Mouse (Mus musculus) intestine, embryonic 16.5 days (tissue): Measurements from ENCODE around the gene Abcb11. TPM values are rescaled to one million over a fixed set of nuclear protein-coding genes. Genes with fewer than 3 reads are reported as not detected.

Experiments
- ATAC-seq: fragments of 200-750 bp; cut with Nextera tagmentation; 2 replicates; pipeline ENCODE4 v1.8.0; 2017; ENCODE audit warnings: moderate TSS enrichment, moderate library complexity
- H3K27ac ChIP-seq: fragments of 300-500 bp; sonication (generic); 2 replicates; pipeline ENCODE4 v1.5.1; 2014; ENCODE audit warnings: mild to moderate bottlenecking, low read length
- H3K27me3 ChIP-seq: fragments of 300-500 bp; sonication (generic); replicated peaks from 2 replicates; pipeline ENCODE4 v1.6.1; 2014; ENCODE audit warnings: low read length, control low read depth, mixed read lengths; ENCODE audit not compliant: control insufficient read depth, insufficient read depth
- H3K36me3 ChIP-seq: fragments of 300-500 bp; sonication (generic); 2 replicates; pipeline ENCODE4 v1.6.1; 2014; ENCODE audit warnings: low read length, control low read depth; ENCODE audit not compliant: control insufficient read depth, insufficient read depth
- H3K4me1 ChIP-seq: fragments of 300-500 bp; sonication (generic); 2 replicates; pipeline ENCODE4 v1.6.1; 2014; ENCODE audit warnings: low read length, control low read depth, mixed read lengths; ENCODE audit not compliant: control insufficient read depth, insufficient read depth
- H3K4me2 ChIP-seq: fragments of 300-500 bp; sonication (generic); 2 replicates; pipeline ENCODE4 v1.6.1; 2014; ENCODE audit warnings: low read depth, low read length, control low read depth
- H3K4me3 ChIP-seq: fragments of 300-500 bp; sonication (generic); 2 replicates; pipeline ENCODE4 v1.5.1; 2014; ENCODE audit warnings: mild to moderate bottlenecking, low read length
- H3K9ac ChIP-seq: fragments of 300-500 bp; sonication (generic); 2 replicates; pipeline ENCODE4 v1.6.1; 2014; ENCODE audit warnings: low read depth, low read length
- H3K9me3 ChIP-seq: fragments of 300-500 bp; sonication (generic); 2 replicates; pipeline ENCODE4 v1.6.1; 2016; ENCODE audit warnings: low read length, control low read depth; ENCODE audit not compliant: control insufficient read depth
- WGBS: fragments of 180-500 bp; shearing (Covaris S2); extraction: QIAGEN DNeasy Blood & Tissue Kit; methylation state at CpG from one replicate; pipeline ENCODE4 v1.1.7; 2014; 5-methylcytosine and 5-hydroxymethylcytosine counted together
- polyA plus RNA-seq: library from polyadenylated mRNA; unstranded; fragments of >200 nt; fragmentation: Nextera tagmentation; extraction: Ambion mirVana; gene quantifications from 2 replicates; pipeline ENCODE4 v1.2.1, GENCODE M21; 2015

Gene Abcb11
- polyA plus RNA-seq, 1 experiment from 2014 or later, result 4.0 TPM

DNA sequence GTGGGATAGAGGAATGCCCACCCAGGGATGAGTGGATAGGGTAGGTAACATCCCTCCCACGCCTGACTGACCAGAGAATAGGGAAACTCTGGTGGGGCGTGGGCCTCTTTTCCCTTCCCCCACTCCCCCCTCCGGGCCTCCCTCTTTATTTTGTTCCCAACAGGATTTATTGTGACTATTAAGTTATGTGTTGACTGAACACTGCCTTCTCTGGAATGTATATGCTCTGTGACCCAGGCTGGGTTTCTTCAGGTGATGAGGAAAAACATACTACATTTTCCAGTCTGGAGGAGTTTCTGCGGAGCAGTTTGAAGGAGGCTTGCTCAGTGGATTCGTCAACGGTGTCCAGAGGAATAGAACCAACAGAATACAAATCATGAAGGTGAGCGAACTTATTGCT is 131.6 kb downstream of the Abcb11 start, which contains the start of gene G6pc2:
TSS of gene G6pc2 (plus strand) at position 301 of the 400 bp plus-strand sequence.
- 71% methylated on average over 7 of the region's 7 CpGs for WGBS
- H3K27me3 ChIP-seq, result no peaks in the 10 kb centered on the region
- H3K4me3 ChIP-seq, result no peak within 1 kb of the TSS
- no peak within 1 kb of the TSS for H3K4me2 ChIP-seq
- H3K9me3 ChIP-seq, result no peaks in the 10 kb centered on the region
- H3K27ac ChIP-seq, result no peak within 1 kb of the TSS
- H3K4me1 ChIP-seq, result no peaks in the 10 kb centered on the region
- ATAC-seq, result no peak
- no peak within 1 kb of the TSS for H3K9ac ChIP-seq
- no peaks in the 10 kb centered on the region for H3K36me3 ChIP-seq

DNA sequence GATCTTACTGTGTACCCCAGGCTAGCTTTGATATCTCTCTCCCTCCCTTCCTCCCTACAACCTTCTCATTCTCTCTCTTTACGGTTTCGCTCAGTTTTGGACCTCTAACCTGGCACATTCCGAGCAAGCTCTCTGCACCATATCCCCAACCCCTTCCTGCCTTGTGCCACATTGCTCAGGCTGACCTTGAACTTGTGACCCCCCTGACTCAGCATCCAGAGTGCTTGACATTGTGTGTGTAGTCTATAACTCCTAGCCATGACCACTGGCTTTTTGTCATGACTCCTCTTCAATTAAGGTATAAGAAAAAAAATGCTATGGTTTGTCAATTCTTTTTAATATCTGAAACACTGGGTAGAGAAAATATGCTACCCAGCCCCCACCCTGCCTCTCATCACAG is 132.7 kb downstream of the Abcb11 start:
- 89% methylated on average over 3 of the region's 3 CpGs for WGBS
- Histone ChIP-seq H3K9me3 (no peaks in the 10 kb centered on the region), H3K9ac (no peak overlapping the region), H3K36me3 (no peaks in the 10 kb centered on the region), H3K4me3 (no peak overlapping the region), H3K27me3 (no peaks in the 10 kb centered on the region), H3K4me1 (peaks cover 8% of the 10 kb centered on the region; the same call in 1 of the 2 replicates), H3K4me2 (no peak overlapping the region), H3K27ac (no peak overlapping the region)
- no peak for ATAC-seq

DNA sequence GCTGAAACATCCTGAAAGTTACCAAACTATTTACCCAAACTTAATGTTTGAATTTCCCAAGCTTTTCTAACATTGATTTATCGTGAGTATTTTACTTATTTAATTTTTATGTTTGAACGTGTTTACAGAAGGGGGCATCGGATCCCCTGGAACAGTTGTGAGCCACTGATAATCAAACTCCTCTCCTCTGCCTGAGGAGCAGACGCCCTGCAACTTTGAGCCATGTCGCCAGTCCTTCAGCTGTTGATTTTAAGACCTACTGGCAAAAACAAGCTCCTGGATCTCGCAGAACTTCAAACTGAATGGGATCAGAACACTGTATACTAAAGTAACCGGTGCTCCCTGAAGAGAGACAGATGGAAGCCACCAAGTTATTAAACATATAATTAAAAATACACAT is 135.9 kb downstream of the Abcb11 start:
- Histone ChIP-seq H3K9ac (no peak overlapping the region), H3K4me1 (peaks cover 10% of the 10 kb centered on the region), H3K4me2 (peak overlapping the region; percentile 11; the same call in 1 of the 2 replicates), H3K27me3 (no peaks in the 10 kb centered on the region), H3K36me3 (0 out of 2 replicates have a peak, but pooled peaks cover 5% of the 10 kb centered on the region), H3K9me3 (no peaks in the 10 kb centered on the region), H3K27ac (no peak overlapping the region), H3K4me3 (no peak overlapping the region)
- peak; percentile 45 for ATAC-seq
- WGBS, result 18% methylated on average over 7 of the region's 7 CpGs

DNA sequence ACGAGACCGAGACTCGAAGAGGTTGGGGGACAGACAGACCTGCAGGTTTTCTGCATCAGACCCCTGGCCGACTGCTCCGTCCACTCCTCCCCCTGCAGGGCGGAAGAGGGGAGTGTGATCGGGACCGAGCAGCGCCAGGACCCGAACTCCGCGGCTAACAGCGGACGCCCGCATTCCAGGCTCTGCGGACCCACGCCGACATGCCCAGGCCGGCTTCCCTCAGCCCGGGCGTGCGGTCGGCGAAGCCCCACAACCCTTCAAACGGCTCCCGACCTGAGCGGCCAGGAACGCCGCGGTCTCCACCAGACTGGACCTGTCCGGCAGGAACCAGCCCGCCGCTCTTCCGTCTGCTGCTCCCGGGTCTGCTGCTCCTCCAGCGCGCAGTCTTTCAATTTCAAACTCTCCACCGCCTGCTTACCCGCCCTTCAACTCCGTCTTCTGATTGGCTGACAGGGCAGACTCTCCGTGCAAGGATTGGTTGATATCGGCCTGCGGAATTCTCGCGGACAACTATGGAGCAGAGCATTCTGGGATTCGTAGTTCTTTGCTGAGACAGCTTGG is 136.5 kb downstream of the Abcb11 start, which contains the start of gene Spc25:
TSS of gene Spc25 (minus strand) at position 404 of the 561 bp plus-strand sequence.
- peak within 1 kb of the TSS; percentile 84 for H3K27ac ChIP-seq
- peak within 1 kb of the TSS; percentile 98 for H3K4me3 ChIP-seq
- H3K9ac ChIP-seq, result peak within 1 kb of the TSS; percentile 88
- under 1% methylated on average over 44 of the region's 46 CpGs for WGBS
- H3K9me3 ChIP-seq, result no peaks in the 10 kb centered on the region
- H3K4me1 ChIP-seq, result peaks cover 10% of the 10 kb centered on the region
- 0 out of 2 replicates have a peak, but pooled peaks cover 8% of the 10 kb centered on the region for H3K36me3 ChIP-seq
- ATAC-seq, result peak; percentile 99
- no peaks in the 10 kb centered on the region for H3K27me3 ChIP-seq
- H3K4me2 ChIP-seq, result peak within 1 kb of the TSS; percentile 66

DNA sequence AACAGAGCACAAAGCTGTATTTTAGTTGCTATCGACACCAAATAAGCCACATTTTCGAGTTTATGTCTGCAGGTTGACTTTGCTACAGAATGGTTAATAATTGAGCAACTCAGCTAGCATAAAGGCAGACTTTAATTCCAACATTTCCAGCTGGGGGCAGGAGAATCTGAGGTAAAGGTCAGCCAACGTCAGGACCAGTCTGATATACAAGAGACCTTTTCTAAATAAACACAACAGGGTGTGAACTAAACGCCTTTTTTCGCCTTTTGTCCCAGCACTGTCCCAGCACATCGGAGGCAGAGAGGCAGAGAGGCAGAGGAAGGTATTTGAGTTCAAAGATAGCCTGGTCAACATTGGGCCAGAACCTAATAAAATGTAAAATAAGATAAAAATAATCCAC is 137.2 kb downstream of the Abcb11 start:
- Histone ChIP-seq H3K4me3 (peak overlapping the region; percentile 98), H3K9ac (peak overlapping the region; percentile 88), H3K27me3 (no peaks in the 10 kb centered on the region), H3K27ac (peak overlapping the region; percentile 84; the same call in 1 of the 2 replicates), H3K4me1 (peaks cover 10% of the 10 kb centered on the region), H3K36me3 (0 out of 2 replicates have a peak, but pooled peaks cover 10% of the 10 kb centered on the region), H3K4me2 (peak overlapping the region; percentile 66), H3K9me3 (no peaks in the 10 kb centered on the region)
- 11% methylated on average over 6 of the region's 6 CpGs for WGBS
- no peak for ATAC-seq

DNA sequence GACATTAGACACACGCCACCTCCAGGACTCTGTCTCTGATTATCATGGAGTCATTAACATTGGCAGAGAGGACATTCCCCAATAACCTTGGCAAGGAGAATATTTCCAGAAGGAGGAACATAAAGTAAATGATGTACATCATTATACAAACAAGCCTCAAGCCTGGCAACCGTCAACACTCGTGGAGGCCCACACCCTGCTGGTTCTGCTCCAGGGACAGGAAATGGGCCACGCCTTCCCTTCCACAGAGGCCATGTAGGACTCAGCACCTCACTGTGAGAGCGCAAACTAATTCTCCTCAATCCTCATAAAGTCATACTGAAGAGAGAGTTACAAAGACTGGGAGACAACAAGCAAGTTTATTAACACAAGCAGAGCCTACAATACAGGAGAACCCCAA is 148.9 kb downstream of the Abcb11 start:
- Histone ChIP-seq H3K9ac (no peak overlapping the region), H3K27ac (no peak overlapping the region), H3K4me2 (no peak overlapping the region), H3K36me3 (peaks cover 15% of the 10 kb centered on the region; the same call in 1 of the 2 replicates), H3K4me3 (no peak overlapping the region), H3K9me3 (no peaks in the 10 kb centered on the region), H3K27me3 (no peaks in the 10 kb centered on the region), H3K4me1 (no peaks in the 10 kb centered on the region)
- ATAC-seq, result no peak
- WGBS, result 75% methylated on average over 5 of the region's 5 CpGs

DNA sequence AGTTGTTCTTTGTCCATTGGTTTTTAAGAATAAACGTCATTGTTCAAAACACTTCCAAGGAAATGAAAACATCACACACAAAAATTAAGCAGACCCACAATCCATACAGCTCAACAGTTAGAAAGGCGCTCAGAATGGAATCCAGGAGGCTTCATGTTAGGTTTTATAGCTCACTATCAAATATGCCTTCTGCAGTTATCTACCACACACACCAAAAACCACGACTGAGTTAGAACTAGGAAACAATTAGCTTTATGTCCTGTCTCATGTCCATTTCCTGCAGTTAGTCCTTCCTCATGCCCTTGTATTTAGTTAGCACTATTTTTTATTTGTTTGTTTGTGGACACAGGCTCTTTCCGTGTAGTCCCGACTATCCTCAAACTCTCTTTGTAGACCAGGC is 151.4 kb downstream of the Abcb11 start:
- Histone ChIP-seq H3K36me3 (peaks cover 11% of the 10 kb centered on the region; the same call in 1 of the 2 replicates), H3K4me1 (no peaks in the 10 kb centered on the region), H3K9ac (no peak overlapping the region), H3K4me3 (no peak overlapping the region), H3K9me3 (no peaks in the 10 kb centered on the region), H3K27ac (no peak overlapping the region), H3K27me3 (no peaks in the 10 kb centered on the region), H3K4me2 (no peak overlapping the region)
- 80% methylated on average over 5 of the region's 5 CpGs for WGBS
- no peak for ATAC-seq

DNA sequence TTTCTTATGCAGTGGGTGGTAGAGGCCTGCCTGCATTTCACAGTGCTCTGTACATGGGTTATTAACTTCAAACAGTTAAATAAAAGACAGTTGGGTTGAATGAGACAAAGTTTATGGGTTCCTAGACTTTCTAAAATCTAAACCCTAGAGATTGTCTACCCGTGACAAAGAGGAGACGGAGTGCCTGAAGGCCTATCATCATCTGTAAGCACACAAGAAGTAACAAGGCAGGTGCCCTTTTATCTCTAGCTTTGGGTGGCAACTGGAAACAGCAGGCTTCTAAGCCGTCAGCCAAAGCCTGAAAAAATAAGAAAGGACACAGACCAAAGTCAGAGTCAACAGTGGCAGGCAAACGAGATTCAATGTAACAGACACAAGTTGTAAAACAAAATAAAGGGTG is 153.2 kb downstream of the Abcb11 start:
- H3K9ac ChIP-seq, result no peak overlapping the region
- WGBS, result 73% methylated on average over 4 of the region's 4 CpGs
- H3K27ac ChIP-seq, result no peak overlapping the region
- H3K4me1 ChIP-seq, result no peaks in the 10 kb centered on the region
- no peak overlapping the region for H3K4me2 ChIP-seq
- H3K27me3 ChIP-seq, result no peaks in the 10 kb centered on the region
- no peak overlapping the region for H3K4me3 ChIP-seq
- no peaks in the 10 kb centered on the region for H3K9me3 ChIP-seq
- no peak for ATAC-seq
- peaks cover 11% of the 10 kb centered on the region; the same call in 1 of the 2 replicates for H3K36me3 ChIP-seq

DNA sequence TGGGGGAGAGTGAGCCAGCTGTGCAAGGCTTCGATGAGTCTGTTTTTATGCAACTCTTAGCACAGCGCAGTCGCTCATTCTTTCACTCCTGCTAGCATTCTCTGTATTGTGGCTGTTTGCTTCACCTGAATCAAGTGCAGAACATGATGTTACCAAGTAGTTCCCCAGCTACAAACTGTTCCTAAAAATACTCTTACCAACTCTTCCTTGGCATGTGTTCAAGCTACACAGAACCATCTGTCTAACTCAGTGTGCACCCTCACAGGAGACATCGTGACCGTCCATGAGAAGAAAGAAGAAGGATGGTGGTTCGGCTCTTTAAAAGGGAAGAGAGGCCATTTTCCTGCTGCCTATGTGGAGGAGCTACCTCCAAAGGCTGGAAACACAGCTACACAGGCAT is 153.7 kb downstream of the Abcb11 start:
- ATAC-seq, result no peak
- 84% methylated on average over 6 of the region's 6 CpGs for WGBS
- H3K4me3 ChIP-seq, result no peak overlapping the region

More for the DNA sequence above, 153.7 kb downstream of the Abcb11 start:
- Histone ChIP-seq H3K27ac (no peak overlapping the region), H3K4me2 (no peak overlapping the region), H3K9me3 (no peaks in the 10 kb centered on the region), H3K36me3 (peaks cover 7% of the 10 kb centered on the region; the same call in 1 of the 2 replicates), H3K27me3 (no peaks in the 10 kb centered on the region), H3K9ac (no peak overlapping the region), H3K4me1 (no peaks in the 10 kb centered on the region)
